Mouse (Mus musculus) embryo, embryonic 11 days (tissue): ENCODE results near the gene Sprr2b.
"Not testable (repeated sequence)": the region's sequence is repeated elsewhere in the genome, so short reads cannot be mapped to it uniquely, and the experiment has no call there.

Experiments used
- DNase-seq: peaks from one replicate; pipeline ENCODE4 v3.0.0-alpha.2; 2015

Sprr2b gene

GRCm38 (mm10) chr3:92316320-92316719 lies at the start of gene Sprr2b:
TSS of gene Sprr2b (plus strand) at chr3:92316620.
- DNase-seq: no peak

GRCm38 (mm10) chr3:92271414-92271985 lies 44.9 kb upstream of the Sprr2b start:
- not testable (repeated sequence) for DNase-seq

GRCm38 (mm10) chr3:92273504-92273903 lies 42.9 kb upstream of the Sprr2b start:
- not testable (repeated sequence) for DNase-seq

GRCm38 (mm10) chr3:92274018-92274417 lies 42.4 kb upstream of the Sprr2b start:
- DNase-seq: not testable (repeated sequence)

GRCm38 (mm10) chr3:92279663-92280062 lies 36.8 kb upstream of the Sprr2b start:
- DNase-seq: not testable (repeated sequence)

- DNase-seq: not testable (repeated sequence)
Observed at GRCm38 (mm10) chr3:92280963-92281606, 35.3 kb upstream of the Sprr2b start.

GRCm38 (mm10) chr3:92285101-92285500 lies 31.3 kb upstream of the Sprr2b start, which contains the start of gene Sprr2a3:
TSS of gene Sprr2a3 (plus strand) at chr3:92285417.
- DNase-seq: not testable (repeated sequence)

GRCm38 (mm10) chr3:92288489-92288888 lies 27.9 kb upstream of the Sprr2b start:
- DNase-seq: not testable (repeated sequence)

- DNase-seq: no peak
Observed at GRCm38 (mm10) chr3:92307406-92307805, 9.0 kb upstream of the Sprr2b start.

- no peak for DNase-seq
Observed at GRCm38 (mm10) chr3:92317384-92317783, 964 bp downstream of the Sprr2b start.

GRCm38 (mm10) chr3:92336278-92336677 lies 19.9 kb downstream of the Sprr2b start:
- no peak for DNase-seq

GRCm38 (mm10) chr3:92338840-92339239 lies 22.4 kb downstream of the Sprr2b start, which contains the start of gene Sprr2d:
TSS of gene Sprr2d (plus strand) at chr3:92339140.
- no peak for DNase-seq

- DNase-seq: no peak
Observed at GRCm38 (mm10) chr3:92351843-92352242, 35.4 kb downstream of the Sprr2b start, which contains the start of gene Sprr2e. TSS of gene Sprr2e (plus strand) at chr3:92352143.

GRCm38 (mm10) chr3:92361619-92362018 lies 45.2 kb downstream of the Sprr2b start:
- no peak for DNase-seq

GRCm38 (mm10) chr3:92364887-92365286 lies 48.5 kb downstream of the Sprr2b start, which contains the start of gene Sprr2f:
TSS of gene Sprr2f (plus strand) at chr3:92365187.
- DNase-seq: no peak
